11 mouse cellular contexts compared by ENCODE assay signal in genomic region chr17:83324269-83324616, GRCm38 (mm10). TPM values are rescaled to one million over a fixed set of nuclear protein-coding genes. Genes with fewer than 3 reads are reported as not detected.
DNase-seq lines count a peak whose midpoint lies in the region; ATAC-seq and TF ChIP-seq lines count a peak whose summit lies in the region.
"Had no signal": no experiment of that assay in that cellular context is flagged by ENCODE, and none has a peak within 500 bp of the region (broad histone marks: within the 10 kb centered on the region; RNA-seq: fewer than 3 reads in every experiment).

No protein-coding gene starts in this region.

- no peak for DNase-seq in kidney, adult 9 months
- no peak for DNase-seq in lung, postnatal 0 days (ENCODE audit: low spot score)
- DNase-seq in lung, postnatal 25 days (ENCODE audit: low spot score): no peak
- DNase-seq: gastrocnemius, postnatal 14 days had no signal

- WGBS in kidney, embryonic 14.5 days: 64% methylated on average over 11 of the region's 11 CpGs
- 63% methylated on average over 11 of the region's 11 CpGs for WGBS in lung, postnatal 0 days
- 86% methylated on average over 11 of the region's 11 CpGs for WGBS in intestine, embryonic 16.5 days
- WGBS in stomach, embryonic 16.5 days: 79% methylated on average over 11 of the region's 11 CpGs

- no peaks in the 10 kb centered on the region for H3K36me3 ChIP-seq in kidney, embryonic 14.5 days (ENCODE audit: control insufficient read depth, insufficient read depth, low read length)
- H3K36me3 ChIP-seq in lung, postnatal 0 days (ENCODE audit: insufficient read depth, low read length): no peaks in the 10 kb centered on the region
- H3K36me3 ChIP-seq in intestine, embryonic 16.5 days (ENCODE audit: control insufficient read depth, insufficient read depth, low read length): no peaks in the 10 kb centered on the region
- no peaks in the 10 kb centered on the region for H3K36me3 ChIP-seq in stomach, embryonic 16.5 days (ENCODE audit: control insufficient read depth, insufficient read depth, low read length)
- H3K36me3 ChIP-seq: forebrain, embryonic 10.5 days had no signal

- H3K4me1 ChIP-seq in kidney, embryonic 14.5 days (ENCODE audit: control insufficient read depth, insufficient read depth, low read length): peaks cover 20% of the 10 kb centered on the region
- peaks cover 17% of the 10 kb centered on the region; the same call in 1 of the 2 replicates for H3K4me1 ChIP-seq in lung, postnatal 0 days (ENCODE audit: insufficient read depth, low read depth, low read length)
- H3K4me1 ChIP-seq in intestine, embryonic 16.5 days (ENCODE audit: control insufficient read depth, insufficient read depth, low read length): peaks cover 32% of the 10 kb centered on the region
- H3K4me1 ChIP-seq in stomach, embryonic 16.5 days (ENCODE audit: control insufficient read depth, insufficient read depth, low read length): peaks cover 25% of the 10 kb centered on the region

- no peaks in the 10 kb centered on the region; the same call in 1 of the 2 replicates for H3K9me3 ChIP-seq in kidney, embryonic 14.5 days (ENCODE audit: control insufficient read depth, low read length)
- no peaks in the 10 kb centered on the region for H3K9me3 ChIP-seq in lung, postnatal 0 days (ENCODE audit: low read length)
- H3K9me3 ChIP-seq in intestine, embryonic 16.5 days (ENCODE audit: control insufficient read depth, low read length): no peaks in the 10 kb centered on the region
- H3K9me3 ChIP-seq in stomach, embryonic 16.5 days (replicated peaks; ENCODE audit: control insufficient read depth, low read length): no peaks in the 10 kb centered on the region

- 0 out of 2 replicates have a peak overlapping the region, but pooled peaks have one; percentile 73 for H3K27ac ChIP-seq in kidney, embryonic 14.5 days (ENCODE audit: low read depth, low read length)
- peak overlapping the region; percentile 88 for H3K27ac ChIP-seq in lung, postnatal 0 days (ENCODE audit: low read length)
- H3K27ac ChIP-seq in intestine, embryonic 16.5 days (ENCODE audit: low read length): peak overlapping the region; percentile 72
- peak overlapping the region; percentile 68; the same call in 1 of the 2 replicates for H3K27ac ChIP-seq in stomach, embryonic 16.5 days (ENCODE audit: low read length)
- H3K27ac ChIP-seq: forebrain, embryonic 10.5 days; macrophage had no signal

- TF ChIP-seq EP300 in lung, postnatal 0 days (IDR thresholded peaks at IDR 0.05): no peak

- H3K9ac ChIP-seq in kidney, embryonic 14.5 days (ENCODE audit: low read depth, low read length): no peak overlapping the region
- H3K9ac ChIP-seq in lung, postnatal 0 days (replicated peaks; ENCODE audit: low read depth): no peak overlapping the region
- no peak overlapping the region for H3K9ac ChIP-seq in intestine, embryonic 16.5 days (ENCODE audit: low read depth, low read length)
- no peak overlapping the region for H3K9ac ChIP-seq in stomach, embryonic 16.5 days (ENCODE audit: low read length)

- TF ChIP-seq CTCF in lung, postnatal 0 days (IDR thresholded peaks at IDR 0.05): no peak

- H3K27me3 ChIP-seq in kidney, embryonic 14.5 days (ENCODE audit: control insufficient read depth, insufficient read depth, low read length): no peaks in the 10 kb centered on the region
- H3K27me3 ChIP-seq in lung, postnatal 0 days (replicated peaks; ENCODE audit: insufficient read depth, low read length): no peaks in the 10 kb centered on the region
- H3K27me3 ChIP-seq in intestine, embryonic 16.5 days (replicated peaks; ENCODE audit: control insufficient read depth, insufficient read depth, low read length): no peaks in the 10 kb centered on the region
- no peaks in the 10 kb centered on the region for H3K27me3 ChIP-seq in stomach, embryonic 16.5 days (ENCODE audit: control insufficient read depth, insufficient read depth, low read length)

- no peak overlapping the region for H3K4me3 ChIP-seq in kidney, embryonic 14.5 days (ENCODE audit: low read length)
- no peak overlapping the region for H3K4me3 ChIP-seq in lung, postnatal 0 days (ENCODE audit: low read depth, low read length)
- no peak overlapping the region for H3K4me3 ChIP-seq in intestine, embryonic 16.5 days (ENCODE audit: low read length)
- no peak overlapping the region for H3K4me3 ChIP-seq in stomach, embryonic 16.5 days (replicated peaks; ENCODE audit: low read length)
- H3K4me3 ChIP-seq: forebrain, embryonic 10.5 days had no signal

- no peak overlapping the region for H3K4me2 ChIP-seq in kidney, embryonic 14.5 days (replicated peaks; ENCODE audit: low read depth, low read length)
- peak overlapping the region; percentile 58 for H3K4me2 ChIP-seq in lung, postnatal 0 days (replicated peaks; ENCODE audit: low read depth, low read length)
- H3K4me2 ChIP-seq in intestine, embryonic 16.5 days (ENCODE audit: low read depth, low read length): no peak overlapping the region
- no peak overlapping the region for H3K4me2 ChIP-seq in stomach, embryonic 16.5 days (ENCODE audit: low read depth, low read length)

- ATAC-seq in kidney, embryonic 14.5 days (ENCODE audit: low FRiP score, low TSS enrichment): peak; percentile 51
- no peak for ATAC-seq in lung, postnatal 0 days
- ATAC-seq in intestine, embryonic 16.5 days: no peak
- no peak for ATAC-seq in stomach, embryonic 16.5 days (ENCODE audit: insufficient read depth, low FRiP score)
- no peak for ATAC-seq in activated CD4-positive, CD25-positive, alpha-beta regulatory T cell, adult 4 months
- ATAC-seq: hindbrain, postnatal 0 days had no signal

RNA-seq across cellular contexts. Expression of gene Eml4, which starts 26.5 kb away (rescaled TPM):
- polyA plus RNA-seq in kidney, embryonic 14.5 days (2014; fragmentation: Nextera tagmentation; extraction: Ambion mirVana): 28.0 and 54.7 TPM in 2 replicates
- polyA plus RNA-seq in lung, postnatal 0 days (2015; fragmentation: Nextera tagmentation; extraction: Ambion mirVana): 13.4 and 15.8 TPM in 2 replicates
- 26.3 and 28.8 TPM in 2 replicates for polyA plus RNA-seq in intestine, embryonic 16.5 days (2015; fragmentation: Nextera tagmentation; extraction: Ambion mirVana)
- 21.4 and 24.2 TPM in 2 replicates for polyA plus RNA-seq in stomach, embryonic 16.5 days (2015; fragmentation: Nextera tagmentation; extraction: Ambion mirVana)
- 10 to 100 TPM; 14.0 to 15.2 TPM for polyA plus RNA-seq in activated CD4-positive, CD25-positive, alpha-beta regulatory T cell, adult 4 months (2017; shearing (Covaris generic))
